Mouse (Mus musculus) heart, postnatal 14 days (tissue): ENCODE results near the gene Ccdc110. TPM values are rescaled to one million over a fixed set of nuclear protein-coding genes. Genes with fewer than 3 reads are reported as not detected.

Source experiments
- DNase-seq, 2 experiments: peaks; one replicate each; pipeline ENCODE4 v3.0.0; 2021 to 2022
- intact Hi-C: fragments of 180-260 bp; cut with DNase I; formaldehyde crosslinking; loops from one replicate; pipeline ENCODE4 v1.15.1; 2025
- total RNA-seq, 2 experiments: library from RNA; stranded (reverse); gene quantifications; 2 replicates each; pipeline ENCODE4 v1.2.3; 2021

Gene Ccdc110
- total RNA-seq, 2 experiments from 2014 or later = not detected

DNA sequence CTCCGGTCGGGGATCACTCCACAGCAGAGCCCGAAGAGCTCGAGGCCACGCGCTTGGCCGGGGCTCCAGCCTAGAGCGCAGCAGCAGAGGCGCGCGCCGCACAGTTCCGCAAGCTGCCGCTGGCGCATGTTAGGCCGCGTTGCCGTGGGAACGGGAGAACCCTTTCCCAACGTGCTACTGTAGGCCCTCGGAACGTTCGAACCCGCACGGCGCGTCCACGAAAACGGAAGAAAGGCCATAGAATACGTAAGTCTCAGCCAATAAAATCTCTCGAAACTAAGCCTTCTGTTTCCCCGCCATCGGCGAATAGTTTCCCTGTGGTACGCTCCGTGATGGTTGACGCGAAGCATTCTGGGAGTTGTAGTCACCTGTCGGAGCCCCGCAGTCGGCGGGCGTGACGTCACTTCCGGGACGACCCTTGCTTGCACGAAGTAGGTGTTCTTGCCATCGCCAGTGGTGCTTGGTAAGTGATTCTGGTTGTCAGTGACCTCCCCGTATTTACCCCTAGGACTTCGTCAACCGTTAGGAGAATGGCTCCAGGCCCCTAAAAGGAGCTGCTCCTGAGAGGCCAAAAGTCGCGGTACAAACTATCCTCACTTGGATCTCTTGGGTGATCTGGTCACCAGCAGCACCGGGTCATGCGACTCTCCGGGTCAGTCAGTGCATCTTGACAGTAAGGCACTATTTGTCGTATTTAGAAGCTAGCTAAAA is 40.9 kb downstream of the Ccdc110 start, which contains the start of the genes 1700029J07Rik and Ufsp2:
1700029J07Rik (minus strand) TSS at position 127 of the 711 bp plus-strand sequence.
Ufsp2 (plus strand) TSS at position 403 of the 711 bp plus-strand sequence.
- intact Hi-C loops = no loop called here
- peak; percentile 95 to 97 for DNase-seq

DNA sequence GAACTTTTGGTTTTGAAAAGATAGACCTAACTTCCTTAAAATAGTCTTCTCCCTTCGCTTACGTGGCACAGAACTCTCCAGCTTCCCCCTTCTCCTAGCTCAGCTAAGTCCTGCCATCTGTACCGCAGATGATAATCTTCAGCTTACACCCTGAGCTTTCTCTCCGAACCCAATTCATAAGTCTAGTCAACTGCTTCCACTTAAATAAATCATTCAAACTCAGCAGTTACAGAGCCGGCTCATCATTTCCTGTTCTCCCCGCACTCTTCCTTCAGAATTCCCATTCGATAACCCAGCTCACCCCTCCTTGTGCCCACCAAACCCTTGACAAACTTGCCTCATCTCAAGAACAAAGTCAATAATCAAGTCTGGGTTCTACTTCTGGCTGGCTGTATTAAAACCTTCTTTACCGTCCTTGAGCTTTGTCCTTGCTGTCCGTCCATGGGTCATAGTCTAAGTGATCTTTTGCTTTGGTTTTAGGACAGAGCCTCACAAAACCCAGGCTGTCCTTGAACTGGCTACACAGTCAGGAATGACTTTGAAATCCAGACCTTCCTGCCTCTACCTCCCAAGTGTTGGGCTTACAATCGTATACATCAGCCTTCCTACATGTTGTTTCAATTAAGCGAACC is 41.5 kb downstream of the Ccdc110 start:
- intact Hi-C loops = no loop called here
- DNase-seq = no peak

DNA sequence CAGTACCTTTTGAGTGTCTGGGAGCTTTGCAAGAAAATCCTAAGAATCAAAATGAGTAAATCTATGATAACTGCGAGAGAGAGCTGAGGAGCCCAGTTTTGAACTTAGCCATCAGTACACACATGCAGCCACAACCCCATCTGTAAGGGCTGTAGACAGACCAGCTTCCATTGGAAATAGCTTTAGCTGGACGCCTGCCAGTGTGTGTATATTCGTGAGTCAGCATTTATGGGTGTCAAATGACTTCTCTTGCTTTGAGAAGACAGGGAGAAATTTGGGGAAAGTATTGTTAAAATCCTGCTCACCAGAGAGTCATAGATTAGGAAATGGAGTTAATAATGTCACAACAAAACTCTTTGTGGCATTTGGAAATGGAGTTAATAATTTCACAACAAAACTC is 52.2 kb downstream of the Ccdc110 start:
- DNase-seq = no peak
- intact Hi-C loops = no loop called here

DNA sequence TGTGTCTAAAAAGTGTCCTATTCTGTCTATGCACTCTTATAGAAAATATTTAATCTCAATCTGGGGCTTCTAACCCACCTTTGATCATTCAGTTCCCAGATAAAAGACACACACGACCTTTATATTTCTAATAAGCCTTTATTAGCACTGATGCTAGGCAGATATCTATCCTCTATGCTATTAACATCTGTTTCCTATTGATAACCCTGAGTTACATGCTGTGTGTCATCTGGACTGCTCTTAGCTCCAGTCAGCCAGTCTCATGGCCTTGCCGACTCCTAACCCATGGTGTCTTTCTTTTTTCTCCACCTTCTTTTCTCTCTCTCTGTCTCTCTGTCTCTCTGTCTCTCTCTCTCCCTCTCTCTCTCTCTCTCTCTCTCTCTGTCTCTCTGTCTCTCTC is 53.8 kb downstream of the Ccdc110 start:
- no peak for DNase-seq
- intact Hi-C loops = no loop called here

DNA sequence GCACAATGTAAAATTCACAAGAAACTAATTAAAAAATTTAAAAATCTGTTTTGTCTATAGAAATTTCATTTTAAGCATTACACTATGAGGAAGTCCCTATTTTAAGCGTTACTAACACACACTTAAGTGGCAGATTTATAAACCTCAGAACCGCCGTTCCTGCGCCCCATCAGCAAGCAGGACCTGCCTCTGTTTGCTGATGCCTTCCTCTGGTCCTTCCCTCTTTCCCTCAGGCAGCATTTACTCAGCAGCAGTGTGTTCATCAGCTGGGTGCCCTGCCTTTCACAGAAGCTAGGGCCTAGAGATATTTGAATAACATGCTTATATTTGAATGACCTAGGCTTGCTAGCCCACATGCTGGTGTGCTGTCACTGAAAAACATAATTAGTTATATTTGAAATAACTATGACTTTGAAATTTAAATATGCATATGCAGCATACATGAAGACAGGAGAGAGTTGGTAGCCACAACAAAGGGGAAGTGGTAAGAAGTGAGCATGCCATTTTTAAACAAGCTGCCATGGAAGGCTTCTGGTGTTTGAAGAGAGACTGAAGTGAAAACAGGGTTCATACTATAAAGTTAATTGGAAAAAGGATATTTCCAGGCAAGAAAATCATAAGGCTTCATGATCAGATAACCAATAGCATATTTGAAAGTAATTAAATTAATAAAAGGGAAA is 56.4 kb downstream of the Ccdc110 start:
- DNase-seq = no peak
- intact Hi-C loops = no loop called here

Other genes with a start within 250 kb of the Ccdc110 start
- gene Pdlim3, start 49.2 kb upstream of the Ccdc110 start, total RNA-seq = 10 to 100 TPM; 29.7 to 40.0 TPM
- 1 to 10 TPM in 1 of 2 experiments, under 1 TPM in 1; 0.83 to 1.0 TPM for gene 1700029J07Rik, start 40.6 kb downstream of the Ccdc110 start, total RNA-seq
- 10 to 100 TPM; 32.7 to 33.5 TPM for gene Ufsp2, start 40.9 kb downstream of the Ccdc110 start, total RNA-seq
- 1 to 10 TPM; 1.3 to 2.3 TPM for gene Lrp2bp, start 64.7 kb downstream of the Ccdc110 start, total RNA-seq
- 10 to 100 TPM in 1 of 2 experiments, 1 to 10 TPM in 1; 10.0 to 10.7 TPM for gene Ankrd37, start 71.1 kb downstream of the Ccdc110 start, total RNA-seq
- 10 to 100 TPM; 11.4 to 13.0 TPM for gene Cfap97, start 217.2 kb downstream of the Ccdc110 start, total RNA-seq
- gene Snx25, start 217.5 kb downstream of the Ccdc110 start, total RNA-seq = 10 to 100 TPM; 12.0 to 12.4 TPM